Mouse (Mus musculus): ENCODE results near the gene Nupl1.

DNA sequence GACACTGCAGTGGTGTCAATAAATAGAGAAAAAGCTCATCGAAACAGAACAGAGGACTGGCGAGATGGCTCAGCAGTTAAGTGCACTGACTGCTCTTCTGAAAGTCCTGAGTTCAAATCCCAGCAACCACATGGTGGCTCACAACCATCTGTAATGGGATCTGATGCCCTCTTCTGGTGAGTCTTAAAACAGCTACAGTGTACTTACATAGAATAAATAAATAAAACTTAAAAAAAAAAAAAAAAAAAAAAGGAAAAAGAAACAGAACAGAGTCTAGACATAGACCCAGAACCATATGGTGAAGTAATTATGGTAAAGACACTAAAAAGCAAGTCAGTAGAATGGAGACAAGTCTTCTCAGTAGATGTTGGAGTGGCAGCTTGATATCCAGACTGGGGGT is 69.9 kb downstream of the Nupl1 start:
- no peak for TF ChIP-seq RCOR1 (IDR thresholded peaks at IDR 0.05; ENCODE audit: low read depth, low read length)
- no peak for TF ChIP-seq SIN3A (IDR thresholded peaks at IDR 0.05; ENCODE audit: low read length)
- TF ChIP-seq CTCF (IDR thresholded peaks at IDR 0.05 in 2 of 3, conservative IDR thresholded peaks at IDR 0.05 in 1 of 3; ENCODE audit: control insufficient read depth in 1 of 3, insufficient read depth in 1 of 3, low read depth in 2 of 3, low read length in 3 of 3, poor library complexity in 1 of 3, severe bottlenecking in 1 of 3): peak in 1 of 3 experiments; percentile 24; a peak in 2 of 6 replicates
- no peak for TF ChIP-seq SMC3 (IDR thresholded peaks at IDR 0.05; ENCODE audit: low read depth, low read length)
- no peak for TF ChIP-seq EP300 (IDR thresholded peaks at IDR 0.05; ENCODE audit: low read depth in 1 of 2, low read length in 2 of 2)
- TF ChIP-seq POLR2A (IDR thresholded peaks at IDR 0.05; ENCODE audit: control insufficient read depth in 1 of 2, insufficient read depth in 1 of 2, low read depth in 1 of 2, low read length in 2 of 2, poor library complexity in 1 of 2): no peak
- TF ChIP-seq MAX (IDR thresholded peaks at IDR 0.05; ENCODE audit: low read length): no peak
- no peak for TF ChIP-seq TAL1 (IDR thresholded peaks at IDR 0.05; ENCODE audit: low read length)
- no peak for TF ChIP-seq GABPA (IDR thresholded peaks at IDR 0.05; ENCODE audit: low read depth, low read length)
- TF ChIP-seq NELFE (IDR thresholded peaks at IDR 0.05; ENCODE audit: low read depth, low read length): no peak
- TF ChIP-seq CHD1 (IDR thresholded peaks at IDR 0.05; ENCODE audit: low read depth, low read length): no peak
